Mouse (Mus musculus): ENCODE measurements around the gene Elmsan1.
"Not testable (repeated sequence)": the region's sequence is repeated elsewhere in the genome, so short reads cannot be mapped to it uniquely, and the experiment has no call there.

The Elmsan1 gene

DNA sequence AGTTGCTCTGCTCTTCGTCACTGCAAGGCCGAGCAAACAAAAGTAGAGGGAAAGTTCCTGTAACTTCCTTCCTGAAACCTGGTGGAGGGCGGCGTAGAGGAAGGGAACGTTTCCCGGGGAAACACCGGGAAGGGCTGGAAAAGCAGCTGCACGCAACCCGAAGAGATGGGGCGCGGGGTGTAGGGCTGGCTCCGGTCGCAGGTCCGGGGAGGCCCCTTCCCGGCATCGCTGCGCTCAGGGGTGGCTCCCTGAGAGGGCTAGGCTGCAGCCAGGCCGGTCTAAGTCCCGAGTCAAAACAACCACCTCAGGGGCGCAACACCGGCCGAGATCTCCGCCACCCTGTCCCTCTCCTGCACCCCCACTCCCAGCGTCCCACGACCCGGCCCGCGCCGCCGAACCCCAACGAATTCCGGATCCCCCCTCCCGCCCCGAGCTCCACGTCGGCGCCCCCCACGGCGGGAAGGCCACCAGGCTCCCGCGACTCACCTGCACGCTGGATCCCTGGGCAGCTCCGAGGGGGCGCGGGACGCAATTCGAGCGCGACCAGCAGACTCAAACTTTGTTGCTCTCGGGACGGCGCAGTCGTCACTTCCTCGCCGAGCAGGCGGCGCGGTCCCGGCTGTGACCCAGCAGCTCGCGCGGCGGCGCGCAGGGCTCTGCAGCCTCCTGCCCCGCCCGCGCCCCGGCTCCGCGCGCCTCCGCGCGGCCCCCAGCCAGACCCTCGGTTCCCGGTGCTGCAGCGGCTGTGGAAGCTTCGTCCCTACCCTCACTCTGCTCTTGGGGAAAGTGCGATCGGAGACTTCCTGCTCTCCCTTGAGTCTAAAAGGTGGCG, at the start of gene Elmsan1:
Gene Elmsan1, minus strand, starts transcription at position 593 of the 832 bp plus-strand sequence.
- peak; percentile 65 for DNase-seq (ENCODE audit: low spot score)

GRCm38 (mm10) chr12:84267264-84267663, 48.6 kb upstream of the Elmsan1 start:
- no peak for DNase-seq (ENCODE audit: low spot score)

GRCm38 (mm10) chr12:84260363-84260762, 41.7 kb upstream of the Elmsan1 start:
- DNase-seq (ENCODE audit: low spot score): no peak

DNA sequence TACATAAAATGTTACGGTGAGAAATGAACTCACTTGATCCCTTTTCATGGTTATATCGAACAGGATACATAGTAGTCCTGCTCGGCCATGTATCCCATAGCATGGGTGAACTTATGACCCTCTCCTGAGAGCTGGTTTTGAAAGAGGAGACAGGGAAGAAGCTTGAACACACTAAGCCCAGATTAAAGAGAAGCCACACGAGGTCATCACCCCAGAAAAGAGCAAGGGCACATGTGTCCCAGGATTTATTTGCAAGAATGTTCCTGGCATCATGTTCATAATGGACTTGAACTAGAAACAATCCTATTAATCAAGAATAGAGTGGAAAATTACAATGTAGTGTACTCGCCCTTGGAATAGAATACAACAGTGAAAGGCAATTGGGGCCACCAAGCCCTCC, 36.2 kb upstream of the Elmsan1 start:
- no peak for DNase-seq (ENCODE audit: low spot score)

DNA sequence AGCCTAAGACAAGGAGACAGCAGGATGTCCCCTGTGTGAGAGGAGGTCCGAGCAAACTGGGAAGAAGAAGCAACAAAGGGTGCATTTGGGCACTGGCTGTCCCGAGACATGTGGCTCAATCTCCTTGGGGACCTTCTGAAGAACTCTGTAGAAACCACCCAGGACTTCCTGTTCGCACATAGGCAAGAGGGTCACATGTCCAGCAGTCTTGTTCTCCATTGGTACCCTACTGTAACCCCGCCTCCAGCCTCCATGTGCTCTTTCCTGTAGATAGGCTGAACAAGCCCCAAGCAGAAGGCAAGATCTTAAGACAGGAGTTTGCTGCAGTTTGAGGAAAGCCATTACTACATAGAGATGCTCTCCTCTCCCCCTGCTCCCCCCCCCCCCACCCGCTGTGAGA, 34.1 kb upstream of the Elmsan1 start:
- no peak for DNase-seq (ENCODE audit: low spot score)

DNA sequence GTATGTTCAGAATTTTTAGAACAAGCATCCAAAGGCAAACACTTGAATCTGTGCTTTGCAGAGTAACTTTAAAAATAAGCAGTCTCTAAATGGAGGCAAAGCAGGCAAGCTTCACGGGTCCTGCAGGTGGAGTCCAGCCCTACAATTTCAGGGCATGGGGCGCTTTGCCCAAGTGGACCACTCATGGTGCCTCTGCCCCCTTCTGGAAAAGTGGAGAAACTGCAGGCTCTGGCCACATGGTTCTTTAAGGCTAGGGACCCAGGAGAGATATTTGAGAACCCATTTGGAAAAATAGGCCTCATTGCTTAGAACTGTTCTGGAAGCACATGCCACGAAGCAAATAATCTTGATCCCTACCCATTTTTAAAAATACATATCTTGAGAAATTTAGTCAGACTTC, 30.5 kb upstream of the Elmsan1 start:
- peak; percentile 37 for DNase-seq (ENCODE audit: low spot score)

DNA sequence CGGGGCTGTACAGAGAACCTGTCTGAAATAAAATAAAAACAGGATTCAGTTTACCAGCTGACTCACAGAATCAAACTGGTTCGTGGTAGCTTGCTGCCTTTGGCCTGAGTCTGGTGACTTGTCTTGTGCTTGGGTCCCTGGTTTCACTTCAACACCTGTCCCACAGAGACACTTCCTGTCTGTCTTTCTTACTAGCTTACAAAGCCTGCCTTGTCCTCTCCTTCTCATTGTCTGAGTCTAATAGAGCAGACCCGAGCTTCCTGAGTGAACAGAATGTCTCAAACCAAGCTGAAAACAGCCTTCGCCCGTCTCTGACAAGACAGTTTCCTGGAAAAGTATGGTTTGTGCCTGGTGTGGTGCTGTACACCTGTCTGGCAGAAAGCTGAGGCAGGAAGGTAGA, 27.0 kb upstream of the Elmsan1 start:
- no peak for DNase-seq (ENCODE audit: low spot score)

DNA sequence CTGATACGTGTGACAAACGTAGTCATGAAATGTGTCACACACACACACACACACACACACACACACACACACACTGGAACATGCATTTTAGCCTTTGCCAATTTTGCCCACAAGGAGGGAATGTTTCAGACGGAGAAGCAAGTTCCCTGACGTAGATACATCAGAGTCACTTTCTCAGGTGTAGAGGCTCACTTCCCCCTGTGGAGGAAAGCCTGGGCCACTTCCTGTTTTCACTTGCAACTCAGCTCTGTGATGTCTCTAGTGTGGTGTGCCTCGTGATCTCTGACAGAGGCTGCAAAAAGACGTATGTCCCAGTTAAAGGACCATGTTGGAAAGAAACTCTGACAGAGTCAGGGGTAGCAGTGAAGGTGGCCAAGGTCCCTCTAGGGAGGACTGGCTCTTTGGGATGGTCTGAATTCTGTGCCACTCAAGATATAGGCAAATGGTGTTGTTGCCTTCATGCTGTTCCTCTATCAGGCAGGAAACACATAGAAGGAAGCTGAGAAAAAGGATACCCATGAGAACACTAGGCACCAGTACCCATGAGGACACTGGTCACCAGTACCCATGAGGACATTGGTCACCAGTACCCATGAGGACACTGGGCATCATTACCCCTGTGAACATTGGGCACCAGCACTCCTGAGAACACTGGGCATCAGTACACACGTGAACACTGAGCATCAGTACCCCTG, 24.5 kb upstream of the Elmsan1 start:
- DNase-seq (ENCODE audit: low spot score): no peak

DNA sequence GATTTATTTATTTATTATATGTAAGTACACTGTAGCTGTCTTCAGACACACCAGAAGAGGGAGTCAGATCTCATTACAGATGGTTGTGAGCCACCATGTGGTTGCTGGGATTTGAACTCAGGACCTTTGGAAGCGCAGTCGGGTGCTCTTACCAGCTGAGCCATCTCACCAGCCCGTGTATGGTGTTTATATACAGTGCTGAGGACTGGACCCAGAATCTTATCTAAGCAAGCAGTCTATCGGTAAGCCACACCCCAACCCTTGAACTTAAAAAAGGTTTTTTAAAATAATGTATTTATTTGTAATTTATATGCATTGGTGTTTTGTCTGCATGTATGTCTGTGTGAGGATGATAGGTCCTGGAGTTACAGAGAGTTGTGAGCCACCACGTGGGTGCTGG, 18.4 kb upstream of the Elmsan1 start:
- DNase-seq (ENCODE audit: low spot score): not testable (repeated sequence)

DNA sequence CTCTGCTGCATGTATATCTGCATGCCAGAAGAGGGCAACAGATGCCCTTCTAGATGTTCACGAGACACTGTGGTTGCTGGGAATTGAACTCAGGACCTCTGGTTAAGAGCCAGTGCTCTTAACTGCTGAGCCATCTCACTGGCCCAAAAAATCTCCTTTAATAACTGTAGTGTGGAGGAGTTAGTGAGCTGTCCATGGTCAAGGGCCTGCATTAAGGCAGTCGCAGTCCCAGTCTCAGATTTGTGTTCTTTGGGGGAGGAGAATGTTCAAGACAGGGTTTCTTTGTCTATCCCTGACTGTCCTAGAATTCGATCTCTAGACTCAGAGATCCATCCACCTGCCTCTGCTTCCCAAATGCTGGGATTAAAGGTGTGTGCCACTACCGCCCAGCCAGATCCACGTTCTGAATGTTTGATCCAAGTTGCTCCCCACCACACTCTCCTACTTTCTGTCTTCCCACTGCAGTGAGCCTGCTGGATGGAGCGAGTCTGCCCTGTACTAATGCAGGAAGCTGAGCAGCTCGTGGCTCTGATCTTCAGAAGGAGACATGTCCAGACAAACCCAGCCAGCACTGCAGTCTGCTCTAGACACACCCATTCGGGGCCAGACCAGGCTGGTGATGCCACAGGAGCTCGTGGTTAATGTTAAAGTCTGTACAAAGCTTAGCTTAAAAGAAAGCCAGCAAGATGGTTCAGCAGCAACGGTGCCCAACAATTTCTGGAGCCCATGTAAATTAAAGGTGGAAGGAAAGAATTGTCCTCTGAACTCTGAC, 17.5 kb upstream of the Elmsan1 start:
- no peak for DNase-seq (ENCODE audit: low spot score)

GRCm38 (mm10) chr12:84235577-84235976, 16.9 kb upstream of the Elmsan1 start:
- DNase-seq (ENCODE audit: low spot score): no peak

GRCm38 (mm10) chr12:84233488-84234100, 14.9 kb upstream of the Elmsan1 start:
- DNase-seq (ENCODE audit: low spot score): no peak

DNA sequence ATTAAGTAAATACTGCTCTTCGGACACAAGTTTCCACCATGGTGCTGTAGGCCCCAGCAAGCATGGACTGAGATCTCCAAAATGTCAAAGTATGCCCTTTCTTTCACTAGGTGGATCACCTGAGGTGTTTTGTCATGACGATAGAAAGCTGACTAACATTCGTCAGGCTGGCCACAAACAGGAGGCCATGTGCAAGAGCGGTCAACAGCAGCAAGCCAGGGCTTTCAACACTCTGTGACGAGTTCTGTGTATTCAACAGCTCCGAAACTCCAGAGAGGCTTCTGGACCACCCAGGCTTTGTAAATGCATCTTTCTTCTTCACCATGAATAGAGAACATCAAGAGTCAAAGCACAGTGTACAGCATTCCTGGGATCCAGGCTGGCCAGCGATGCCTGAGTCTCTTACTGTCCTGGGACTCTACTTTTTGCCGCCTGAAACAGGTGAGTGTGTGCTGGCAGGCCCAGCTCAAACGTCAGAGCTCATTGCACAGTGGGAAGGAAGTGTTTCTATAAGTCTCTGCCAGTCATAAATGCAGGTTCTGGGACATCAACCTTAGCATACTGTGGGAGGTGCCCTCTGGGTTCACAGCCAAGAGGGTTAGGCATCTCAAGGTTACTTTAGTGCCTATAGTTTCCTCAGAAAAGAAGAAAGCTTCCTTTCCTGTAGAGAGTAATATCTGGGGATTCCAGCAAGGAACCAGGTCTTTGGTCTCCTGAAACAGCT, 7.6 kb upstream of the Elmsan1 start:
- DNase-seq (ENCODE audit: low spot score): no peak

GRCm38 (mm10) chr12:84222405-84222961, 3.8 kb upstream of the Elmsan1 start:
- DNase-seq (ENCODE audit: low spot score): peak; percentile 37

DNA sequence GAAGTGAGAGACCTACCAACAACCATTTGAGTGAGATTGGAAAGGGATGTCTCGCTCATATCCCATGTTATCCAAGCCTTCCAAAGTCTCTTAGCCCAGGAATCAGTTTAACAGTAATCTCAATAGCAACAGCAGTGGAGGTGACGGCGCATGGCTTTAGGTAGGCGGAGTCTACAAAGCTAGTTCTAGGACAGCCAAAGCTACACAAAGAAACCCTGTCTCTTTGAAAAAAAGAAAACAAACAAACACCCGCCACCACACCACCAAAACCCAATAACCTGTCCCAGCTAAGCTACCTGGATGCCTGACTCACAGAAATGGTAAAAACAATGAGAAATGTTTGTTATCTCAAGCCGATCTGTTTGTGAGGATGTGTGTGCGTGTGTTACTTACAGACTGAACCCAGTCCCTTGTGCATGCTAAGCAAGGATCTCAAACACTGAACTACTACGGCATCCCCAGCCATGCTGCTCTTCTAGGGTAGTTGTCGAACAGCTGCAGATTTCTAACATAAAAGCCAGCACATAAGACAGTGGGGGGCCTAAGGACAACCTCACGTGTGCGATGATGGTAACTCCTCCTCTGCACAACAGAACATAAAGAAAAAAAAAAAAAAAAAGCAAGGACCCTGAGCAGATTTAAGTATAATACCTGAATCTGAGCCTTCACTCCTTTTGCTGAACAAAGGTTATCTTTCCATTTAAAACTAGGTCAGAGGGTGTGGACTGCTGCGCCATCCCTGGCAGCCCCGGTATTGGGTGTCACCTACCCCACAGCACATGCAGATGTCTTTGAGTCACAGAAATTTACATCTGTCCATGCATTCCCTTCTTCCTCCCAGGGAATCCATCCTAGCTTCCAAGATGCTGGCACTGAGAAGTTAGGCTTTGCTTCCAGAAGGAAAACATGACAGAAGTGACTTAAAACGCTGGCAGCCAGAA, 2.5 kb upstream of the Elmsan1 start:
- no peak for DNase-seq (ENCODE audit: low spot score)

GRCm38 (mm10) chr12:84220515-84220914, 1.8 kb upstream of the Elmsan1 start:
- no peak for DNase-seq (ENCODE audit: low spot score)

DNA sequence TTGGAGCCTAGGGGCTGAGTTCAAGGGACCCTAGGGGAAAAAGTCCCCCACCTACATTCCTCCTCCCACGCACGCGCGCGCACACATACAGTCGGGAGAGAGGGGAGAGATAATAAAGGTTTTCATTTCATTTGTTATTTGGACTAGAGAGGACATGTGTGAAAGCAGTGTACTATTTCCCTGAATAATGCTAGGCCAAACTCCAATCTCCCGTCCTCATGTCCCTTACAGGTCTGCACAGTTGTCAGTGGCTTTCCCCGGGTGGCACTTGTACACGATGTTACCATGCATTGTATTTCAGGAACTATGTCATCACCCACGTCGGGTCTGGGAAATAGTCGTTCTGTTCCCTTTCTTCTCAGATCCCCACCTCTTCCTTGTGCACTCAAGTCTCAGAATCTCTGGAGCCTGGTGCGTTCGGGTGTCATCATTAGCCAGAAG, 460 bp upstream of the Elmsan1 start:
- no peak for DNase-seq (ENCODE audit: low spot score)

GRCm38 (mm10) chr12:84217508-84218131, 1.1 kb downstream of the Elmsan1 start:
- no peak for DNase-seq (ENCODE audit: low spot score)

GRCm38 (mm10) chr12:84217111-84217507, 1.6 kb downstream of the Elmsan1 start:
- no peak for DNase-seq (ENCODE audit: low spot score)

All from ovary, adult 18-20 months (tissue).